Mouse (Mus musculus) c-Kit-positive CD71-positive TER-119-negative erythroid progenitor cells, embryonic 14.5 days (primary cell): ENCODE measurements at regions not wholly inside any gene's neighbourhood (a gene's known extent, or its start where the extent isn't known, plus 50 kb on each side); places are given as distances from the start of the nearest gene placed in this dataset.

Experiments used
- DNase-seq: peaks from one replicate; pipeline ENCODE4 v3.0.0-alpha.2; 2013; ENCODE audit warnings: low read depth

DNA sequence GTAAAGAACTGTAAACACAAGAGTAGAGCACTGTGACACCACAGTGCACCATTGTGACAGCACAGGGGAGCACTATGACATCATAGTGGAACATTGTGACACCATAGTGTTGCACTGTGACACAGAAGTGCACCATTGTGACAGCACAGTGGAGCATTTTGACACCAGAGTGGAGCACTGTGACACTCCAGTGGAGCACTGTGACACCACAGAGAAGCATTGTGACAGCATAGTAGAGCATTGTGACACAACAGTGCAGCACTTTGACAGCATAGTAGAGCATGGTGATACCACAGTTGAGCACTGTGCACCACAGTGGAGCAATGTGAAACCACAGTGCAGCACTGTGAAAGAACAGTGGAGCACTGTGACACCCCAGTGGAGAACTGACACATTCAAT is 2750.4 kb upstream of the Gm8797 start:
- peak; percentile 7 for DNase-seq

DNA sequence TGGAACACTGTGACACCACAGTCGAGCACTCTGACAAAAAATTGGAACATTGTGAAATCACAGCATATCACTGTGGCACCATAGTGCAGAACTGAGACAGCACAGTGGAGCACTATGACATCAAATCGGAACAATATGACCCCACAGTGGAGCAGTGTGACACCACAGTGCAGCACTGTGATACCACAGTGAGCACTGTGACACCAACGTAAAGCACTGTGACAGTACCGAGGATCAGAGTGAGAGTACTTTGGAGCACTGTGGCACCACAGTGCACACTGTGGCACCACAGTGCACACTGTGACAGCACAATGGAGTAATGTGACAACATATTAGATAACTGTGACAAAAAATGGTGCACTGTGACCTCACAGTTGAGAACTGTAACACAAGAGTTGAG is 2749.4 kb upstream of the Gm8797 start:
- no peak for DNase-seq

DNA sequence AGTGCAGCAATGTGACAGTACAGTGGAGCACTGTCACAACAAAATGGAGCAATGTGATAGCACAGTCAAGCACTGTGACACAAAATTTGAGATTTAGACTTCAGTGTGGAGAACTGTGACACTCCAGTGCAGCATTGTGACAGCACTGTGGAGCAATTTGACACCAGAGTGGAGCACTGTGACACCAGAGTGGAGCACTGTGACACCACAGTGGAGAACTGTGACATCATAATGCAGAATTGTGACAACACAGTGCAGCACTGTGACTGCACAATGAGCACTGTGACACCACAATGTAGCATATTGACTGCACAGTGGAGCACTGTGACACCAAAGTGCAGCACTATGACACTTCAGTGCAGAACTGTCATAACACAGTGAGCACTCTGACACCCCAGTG is 2749.0 kb upstream of the Gm8797 start:
- DNase-seq = no peak

DNA sequence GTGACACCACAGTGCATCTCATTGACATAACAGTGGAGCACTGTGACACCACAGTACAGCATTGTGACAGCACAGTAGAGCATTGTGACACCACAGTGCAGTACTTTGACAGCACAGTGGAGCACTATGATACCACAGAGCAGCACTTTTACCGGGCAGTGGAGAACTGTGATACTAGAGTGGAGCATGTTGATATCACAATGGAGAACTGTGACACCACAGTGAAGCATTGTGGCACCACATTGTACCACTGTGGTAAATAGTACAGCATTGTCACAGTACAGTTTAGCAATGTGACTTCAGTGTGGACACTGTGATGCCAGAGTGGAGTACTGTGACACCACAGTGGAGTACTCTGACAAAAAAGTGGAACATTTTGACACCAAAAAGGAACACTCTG is 2747.2 kb upstream of the Gm8797 start:
- no peak for DNase-seq

DNA sequence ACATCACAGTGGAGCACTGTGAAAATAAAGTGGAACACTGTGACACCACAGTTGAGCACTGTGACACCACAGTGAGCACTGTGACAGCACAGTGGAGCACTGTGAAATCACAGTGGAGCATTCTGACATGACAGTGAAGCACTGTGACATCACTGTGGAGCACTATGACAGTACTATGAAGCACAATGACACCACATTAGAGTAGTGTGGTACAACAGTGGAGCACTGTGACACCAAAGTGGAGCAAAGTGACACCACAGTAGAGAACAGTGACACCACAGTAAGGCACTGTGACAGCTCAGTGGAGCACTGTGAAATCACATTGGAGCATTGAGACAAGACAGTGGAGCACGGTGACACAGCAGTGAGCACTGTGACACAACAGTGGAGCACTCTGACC is 2739.5 kb upstream of the Gm8797 start:
- DNase-seq = no peak

DNA sequence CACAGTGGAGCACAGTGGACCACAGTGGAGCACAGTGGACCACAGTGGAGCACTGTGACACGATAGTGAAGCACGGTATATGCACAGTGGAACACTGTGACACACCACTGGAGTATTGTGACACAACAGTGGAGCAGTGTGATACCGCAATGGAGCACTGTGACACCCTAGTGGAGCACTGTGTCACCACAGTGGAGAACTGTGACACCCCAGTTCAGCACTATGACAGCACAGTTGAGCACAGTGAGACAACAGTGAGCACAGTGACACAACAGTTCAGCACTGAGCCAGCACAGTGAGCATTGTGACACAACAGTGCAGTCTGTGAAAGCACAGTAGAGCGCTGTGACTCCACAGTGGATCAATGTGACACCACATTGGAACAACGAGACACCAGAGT is 2737.7 kb upstream of the Gm8797 start:
- no peak for DNase-seq

DNA sequence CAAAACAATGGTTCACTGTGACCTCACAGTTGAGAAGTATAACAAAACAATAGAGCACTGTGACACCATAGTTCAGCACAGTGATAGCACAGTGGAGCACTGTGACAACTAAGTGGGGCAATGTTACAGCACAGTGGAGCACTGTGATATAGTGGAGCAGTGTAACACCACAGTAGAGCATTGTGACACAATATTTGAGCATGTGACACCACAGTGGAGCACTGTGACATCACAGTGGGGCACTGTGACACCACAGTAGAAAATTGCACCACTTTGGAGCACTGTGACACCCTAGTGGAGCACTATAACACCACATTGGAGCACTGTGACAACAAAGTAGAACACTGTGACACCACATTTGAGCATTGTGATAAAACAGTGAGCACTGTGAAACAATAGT is 2735.6 kb upstream of the Gm8797 start:
- DNase-seq = no peak

DNA sequence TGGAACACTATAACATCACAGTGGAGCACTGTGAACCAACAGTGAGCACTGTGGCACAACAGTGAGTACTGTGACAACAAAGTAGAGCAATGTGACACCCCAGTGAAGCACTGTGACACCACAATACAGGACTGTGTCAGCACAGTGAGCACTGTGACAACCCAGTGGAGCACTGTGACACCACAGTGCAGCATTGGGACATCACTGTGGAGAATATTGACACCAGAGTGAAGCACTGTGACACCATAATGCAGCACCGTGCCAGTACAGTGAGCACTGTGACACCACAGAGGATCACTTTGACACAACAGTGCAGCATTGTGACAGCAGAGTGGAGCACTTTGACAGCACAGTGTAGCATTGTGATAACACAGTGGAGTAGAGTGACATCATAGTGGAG is 2734.0 kb upstream of the Gm8797 start:
- no peak for DNase-seq

DNA sequence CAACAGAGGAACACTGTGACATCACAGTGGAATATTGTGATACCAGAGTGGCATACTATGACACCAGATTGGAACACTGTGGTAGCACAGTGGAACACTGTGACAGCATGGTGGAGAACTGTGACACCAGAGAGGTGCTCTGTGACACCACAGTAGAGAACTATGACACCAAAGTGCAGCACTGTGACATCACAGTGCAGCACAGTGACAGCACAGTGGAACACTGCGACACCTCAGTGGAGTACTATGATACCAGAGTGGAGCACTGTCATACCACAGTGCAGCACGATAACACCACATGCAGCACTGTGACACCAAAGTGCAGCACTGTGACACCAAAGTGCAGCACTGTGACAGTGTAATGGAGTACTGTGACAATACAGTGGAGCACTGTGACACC is 2717.8 kb upstream of the Gm8797 start:
- no peak for DNase-seq
